Mouse (Mus musculus) yolk sac, embryonic 10.5 days (tissue): ENCODE measurements around the gene Gdf7.

Experiments used
- DNase-seq: peaks from one replicate; pipeline ENCODE4 v3.0.0-alpha.2; 2017; ENCODE audit warnings: low spot score

Gene Gdf7

GRCm38 (mm10) chr12:8297586-8298214 is 4.1 kb downstream of the Gdf7 start:
- DNase-seq = no peak

- DNase-seq = no peak
Observed at GRCm38 (mm10) chr12:8296154-8296553, 5.6 kb downstream of the Gdf7 start.

GRCm38 (mm10) chr12:8295307-8295913 is 6.3 kb downstream of the Gdf7 start:
- DNase-seq = no peak

- DNase-seq = no peak
Observed at GRCm38 (mm10) chr12:8291157-8291853, 10.4 kb downstream of the Gdf7 start.

GRCm38 (mm10) chr12:8289499-8289898 is 12.3 kb downstream of the Gdf7 start:
- no peak for DNase-seq

- no peak for DNase-seq
Observed at GRCm38 (mm10) chr12:8289099-8289498, 12.7 kb downstream of the Gdf7 start.

- no peak for DNase-seq
Observed at GRCm38 (mm10) chr12:8287970-8288369, 13.8 kb downstream of the Gdf7 start.

- DNase-seq = no peak
Observed at GRCm38 (mm10) chr12:8281225-8282017, 20.3 kb downstream of the Gdf7 start.

- DNase-seq = no peak
Observed at GRCm38 (mm10) chr12:8275424-8275823, 26.3 kb downstream of the Gdf7 start.

GRCm38 (mm10) chr12:8273471-8274171 is 28.1 kb downstream of the Gdf7 start:
- DNase-seq = no peak

GRCm38 (mm10) chr12:8271405-8271804 is 30.3 kb downstream of the Gdf7 start:
- peak; percentile 36 for DNase-seq

- no peak for DNase-seq
Observed at GRCm38 (mm10) chr12:8269627-8270026, 32.1 kb downstream of the Gdf7 start.

GRCm38 (mm10) chr12:8266311-8266710 is 35.4 kb downstream of the Gdf7 start:
- DNase-seq = peak; percentile 31

GRCm38 (mm10) chr12:8260297-8260696 is 41.5 kb downstream of the Gdf7 start:
- no peak for DNase-seq
